Mouse (Mus musculus): ENCODE results near the gene Herc6.

GRCm38 (mm10) chr6:57641789-57642188 lies 61.0 kb downstream of the Herc6 start:
- no peak for TF ChIP-seq CTCF (IDR thresholded peaks at IDR 0.05; ENCODE audit: extremely low read depth, insufficient read length, insufficient replicate concordance, low read depth, low read length)
- TF ChIP-seq POLR2A (IDR thresholded peaks at IDR 0.05; ENCODE audit: low read depth, low read length) = no peak
